Mouse (Mus musculus): Measurements from ENCODE around the gene Stag3. TPM values are rescaled to one million over a fixed set of nuclear protein-coding genes. Genes with fewer than 3 reads are reported as not detected.

The Stag3 gene
- 4.6 and 6.9 TPM in 2 replicates for polyA plus RNA-seq (2016; fragmentation: Nextera tagmentation; extraction: Ambion mirVana)

GRCm38 (mm10) chr5:138279585-138280424 is at the start of gene Stag3, which contains the start of the genes Gm43720 and Gpc2:
Gene Stag3, plus strand, starts transcription at chr5:138280240.
Gene Gm43720, minus strand, starts transcription at chr5:138279958.
Gene Gpc2, minus strand, starts transcription at chr5:138280005.
- 0 out of 2 replicates have a peak, but pooled peaks cover 3% of the 10 kb centered on the region for H3K9me3 ChIP-seq (replicated peaks)
- peaks cover 42% of the 10 kb centered on the region for H3K4me1 ChIP-seq
- peak within 1 kb of the TSS; percentile 88 for H3K9ac ChIP-seq
- peaks cover 7% of the 10 kb centered on the region; the same call in 1 of the 2 replicates for H3K27me3 ChIP-seq
- peak within 1 kb of the TSS; percentile 85 for H3K4me2 ChIP-seq (replicated peaks)
- peak; percentile 99 for ATAC-seq (ENCODE audit: low FRiP score)
- peaks cover 27% of the 10 kb centered on the region for H3K36me3 ChIP-seq
- WGBS: under 1% methylated on average over 56 of the region's 56 CpGs
- peak within 1 kb of the TSS; percentile 66; the same call in 1 of the 2 replicates for H3K27ac ChIP-seq
- H3K4me3 ChIP-seq: peak within 1 kb of the TSS; percentile 68

GRCm38 (mm10) chr5:138233778-138234177 is 46.3 kb upstream of the Stag3 start:
- Histone ChIP-seq H3K36me3 (no peaks in the 10 kb centered on the region), H3K4me1 (no peaks in the 10 kb centered on the region), H3K9ac (no peak overlapping the region), H3K9me3 (replicated peaks) (no peaks in the 10 kb centered on the region), H3K27ac (no peak overlapping the region), H3K4me2 (replicated peaks) (no peak overlapping the region), H3K27me3 (no peaks in the 10 kb centered on the region), H3K4me3 (no peak overlapping the region)
- 86% methylated on average over 2 of the region's 2 CpGs for WGBS
- ATAC-seq (ENCODE audit: low FRiP score): no peak

- H3K4me3 ChIP-seq: no peak overlapping the region
- no peaks in the 10 kb centered on the region for H3K27me3 ChIP-seq
- H3K4me1 ChIP-seq: no peaks in the 10 kb centered on the region
- no peak overlapping the region for H3K9ac ChIP-seq
- no peak for ATAC-seq (ENCODE audit: low FRiP score)
- no peaks in the 10 kb centered on the region for H3K9me3 ChIP-seq (replicated peaks)
- H3K36me3 ChIP-seq: no peaks in the 10 kb centered on the region
- no peak overlapping the region for H3K27ac ChIP-seq
- no peak overlapping the region for H3K4me2 ChIP-seq (replicated peaks)
Measured at GRCm38 (mm10) chr5:138234224-138234623, 45.8 kb upstream of the Stag3 start.

- no peaks in the 10 kb centered on the region for H3K9me3 ChIP-seq (replicated peaks)
- no peak for ATAC-seq (ENCODE audit: low FRiP score)
- no peaks in the 10 kb centered on the region for H3K36me3 ChIP-seq
- H3K27me3 ChIP-seq: no peaks in the 10 kb centered on the region
- no peak overlapping the region for H3K4me3 ChIP-seq
- H3K4me2 ChIP-seq (replicated peaks): no peak overlapping the region
- no peak overlapping the region for H3K27ac ChIP-seq
- no peaks in the 10 kb centered on the region for H3K4me1 ChIP-seq
- 39% methylated on average over 2 of the region's 2 CpGs for WGBS
- H3K9ac ChIP-seq: no peak overlapping the region
Measured at GRCm38 (mm10) chr5:138241511-138241910, 38.5 kb upstream of the Stag3 start.

- no peak overlapping the region for H3K4me3 ChIP-seq
- no peak overlapping the region for H3K4me2 ChIP-seq (replicated peaks)
- no peaks in the 10 kb centered on the region for H3K27me3 ChIP-seq
- H3K27ac ChIP-seq: no peak overlapping the region
- no peak overlapping the region for H3K9ac ChIP-seq
- WGBS: 82% methylated on average over 12 of the region's 12 CpGs
- H3K36me3 ChIP-seq: no peaks in the 10 kb centered on the region
- peaks cover 8% of the 10 kb centered on the region for H3K4me1 ChIP-seq
- H3K9me3 ChIP-seq (replicated peaks): no peaks in the 10 kb centered on the region
- no peak for ATAC-seq (ENCODE audit: low FRiP score)
Measured at GRCm38 (mm10) chr5:138251144-138251543, 28.9 kb upstream of the Stag3 start.

- WGBS: 82% methylated on average over 3 of the region's 3 CpGs
- H3K4me3 ChIP-seq: no peak overlapping the region
- no peak overlapping the region for H3K4me2 ChIP-seq (replicated peaks)
- H3K9me3 ChIP-seq (replicated peaks): no peaks in the 10 kb centered on the region
- no peak overlapping the region for H3K9ac ChIP-seq
- peaks cover 2% of the 10 kb centered on the region; the same call in 1 of the 2 replicates for H3K36me3 ChIP-seq
- H3K27me3 ChIP-seq: no peaks in the 10 kb centered on the region
- H3K4me1 ChIP-seq: peaks cover 12% of the 10 kb centered on the region
- ATAC-seq (ENCODE audit: low FRiP score): no peak
- H3K27ac ChIP-seq: no peak overlapping the region
Measured at GRCm38 (mm10) chr5:138253061-138253460, 27.0 kb upstream of the Stag3 start.

- Histone ChIP-seq H3K9ac (peak within 1 kb of the TSS; percentile 75), H3K36me3 (peaks cover 25% of the 10 kb centered on the region), H3K27me3 (no peaks in the 10 kb centered on the region), H3K27ac (peak within 1 kb of the TSS; percentile 79), H3K4me3 (peak within 1 kb of the TSS; percentile 67), H3K9me3 (replicated peaks) (no peaks in the 10 kb centered on the region), H3K4me1 (peaks cover 14% of the 10 kb centered on the region), H3K4me2 (replicated peaks) (peak within 1 kb of the TSS; percentile 79)
- ATAC-seq (ENCODE audit: low FRiP score): peak; percentile 99
- under 1% methylated on average over 38 of the region's 38 CpGs for WGBS
Measured at GRCm38 (mm10) chr5:138255353-138256093, 24.5 kb upstream of the Stag3 start, which contains the start of gene Lamtor4. Gene Lamtor4, plus strand, starts transcription at chr5:138255482.

- no peaks in the 10 kb centered on the region for H3K27me3 ChIP-seq
- ATAC-seq (ENCODE audit: low FRiP score): no peak; the same call in 1 of the 2 replicates
- no peaks in the 10 kb centered on the region for H3K9me3 ChIP-seq (replicated peaks)
- peak overlapping the region; percentile 67 for H3K4me3 ChIP-seq
- peak overlapping the region; percentile 79 for H3K4me2 ChIP-seq (replicated peaks)
- H3K9ac ChIP-seq: peak overlapping the region; percentile 75
- H3K27ac ChIP-seq: peak overlapping the region; percentile 79
- H3K36me3 ChIP-seq: peaks cover 31% of the 10 kb centered on the region
- H3K4me1 ChIP-seq: peaks cover 14% of the 10 kb centered on the region
- WGBS: 20% methylated on average over 7 of the region's 7 CpGs
Measured at GRCm38 (mm10) chr5:138256094-138256467, 24.0 kb upstream of the Stag3 start.

GRCm38 (mm10) chr5:138256966-138257584 is 23.0 kb upstream of the Stag3 start:
- WGBS: 90% methylated on average over 10 of the region's 10 CpGs
- H3K36me3 ChIP-seq: peaks cover 40% of the 10 kb centered on the region
- H3K9me3 ChIP-seq (replicated peaks): no peaks in the 10 kb centered on the region
- H3K27ac ChIP-seq: no peak overlapping the region
- H3K4me1 ChIP-seq: peaks cover 17% of the 10 kb centered on the region
- H3K9ac ChIP-seq: no peak overlapping the region
- H3K4me3 ChIP-seq: no peak overlapping the region
- no peak overlapping the region for H3K4me2 ChIP-seq (replicated peaks)
- ATAC-seq (ENCODE audit: low FRiP score): no peak
- no peaks in the 10 kb centered on the region for H3K27me3 ChIP-seq

GRCm38 (mm10) chr5:138257585-138257978 is 22.5 kb upstream of the Stag3 start:
- ATAC-seq (ENCODE audit: low FRiP score): no peak
- Histone ChIP-seq H3K4me1 (peaks cover 22% of the 10 kb centered on the region), H3K27ac (no peak overlapping the region), H3K27me3 (no peaks in the 10 kb centered on the region), H3K36me3 (peaks cover 40% of the 10 kb centered on the region), H3K9me3 (replicated peaks) (no peaks in the 10 kb centered on the region), H3K4me2 (replicated peaks) (no peak overlapping the region), H3K9ac (no peak overlapping the region), H3K4me3 (no peak overlapping the region)
- 94% methylated on average over 4 of the region's 4 CpGs for WGBS

- ATAC-seq (ENCODE audit: low FRiP score): no peak
- Histone ChIP-seq H3K4me1 (peaks cover 27% of the 10 kb centered on the region), H3K27me3 (no peaks in the 10 kb centered on the region), H3K9me3 (replicated peaks) (no peaks in the 10 kb centered on the region), H3K9ac (no peak overlapping the region), H3K27ac (no peak overlapping the region), H3K4me3 (no peak overlapping the region), H3K4me2 (replicated peaks) (no peak overlapping the region), H3K36me3 (peaks cover 40% of the 10 kb centered on the region)
- WGBS: 86% methylated on average over 3 of the region's 3 CpGs
Measured at GRCm38 (mm10) chr5:138258078-138258477, 22.0 kb upstream of the Stag3 start.

- peaks cover 40% of the 10 kb centered on the region for H3K36me3 ChIP-seq
- no peak overlapping the region for H3K4me2 ChIP-seq (replicated peaks)
- no peak overlapping the region for H3K9ac ChIP-seq
- H3K27ac ChIP-seq: no peak overlapping the region
- no peak for ATAC-seq (ENCODE audit: low FRiP score)
- no peaks in the 10 kb centered on the region for H3K27me3 ChIP-seq
- H3K9me3 ChIP-seq (replicated peaks): no peaks in the 10 kb centered on the region
- H3K4me3 ChIP-seq: no peak overlapping the region
- WGBS: 86% methylated on average over 6 of the region's 6 CpGs
- H3K4me1 ChIP-seq: peaks cover 31% of the 10 kb centered on the region
Measured at GRCm38 (mm10) chr5:138258542-138258941, 21.5 kb upstream of the Stag3 start.

All from hindbrain, embryonic 12.5 days (tissue).